ENCODE assay signal across 35 mouse cellular contexts in the genomic region with DNA sequence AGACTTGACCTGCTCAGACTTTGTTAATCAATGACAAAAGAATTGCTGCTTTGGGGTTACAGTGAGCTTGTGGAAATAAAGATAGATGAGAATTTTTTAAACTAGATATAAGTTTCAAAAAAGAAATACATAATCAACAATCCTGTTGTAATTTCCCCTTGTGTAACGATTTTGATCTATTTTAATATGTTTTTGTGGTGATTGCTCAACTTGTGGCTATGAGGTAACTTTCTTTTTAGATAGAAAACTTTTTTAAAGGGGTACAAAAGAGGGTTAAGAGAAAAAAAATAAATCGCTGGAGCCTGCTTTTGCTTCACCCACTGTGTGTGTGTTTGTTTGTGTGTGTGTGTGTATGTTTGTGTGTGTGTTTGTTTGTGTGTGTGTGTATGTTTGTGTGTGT. TPM values are rescaled to one million over a fixed set of nuclear protein-coding genes. Genes with fewer than 3 reads are reported as not detected.
DNase-seq lines count a peak whose midpoint lies in the region; ATAC-seq and TF ChIP-seq lines count a peak whose summit lies in the region.
"Had no signal": no experiment of that assay in that cellular context is flagged by ENCODE, and none has a peak within 500 bp of the region (broad histone marks: within the 10 kb centered on the region; RNA-seq: fewer than 3 reads in every experiment).

No protein-coding gene starts in this region.

- H3K27ac ChIP-seq in gastrocnemius, adult 2 months: peak overlapping the region; percentile 35; the same call in 1 of the 2 replicates
- peak overlapping the region; percentile 75 for H3K27ac ChIP-seq in lung, embryonic 14.5 days (ENCODE audit: low read depth)
- H3K27ac ChIP-seq in spleen, adult 2 months (ENCODE audit: insufficient read depth, low read length): peak overlapping the region; percentile 85; the same call in 1 of the 2 replicates
- H3K27ac ChIP-seq: embryonic facial prominence, embryonic 10.5 days; embryonic facial prominence, embryonic 15.5 days; forebrain, embryonic 12.5 days; kidney, embryonic 15.5 days; layer of hippocampus, adult 2 months had no signal

- H3K4me2 ChIP-seq in lung, embryonic 14.5 days: no peak overlapping the region
- H3K4me2 ChIP-seq: embryonic facial prominence, embryonic 15.5 days; forebrain, embryonic 12.5 days; heart, embryonic 11.5 days; kidney, embryonic 15.5 days had no signal

- H3K36me3 ChIP-seq in lung, embryonic 14.5 days (ENCODE audit: insufficient read depth): no peaks in the 10 kb centered on the region
- H3K36me3 ChIP-seq in spleen, adult 2 months (ENCODE audit: control insufficient read depth, insufficient read depth, low read length): peaks cover 3% of the 10 kb centered on the region; the same call in 1 of the 2 replicates
- H3K36me3 ChIP-seq: embryonic facial prominence, embryonic 10.5 days; embryonic facial prominence, embryonic 15.5 days; forebrain, embryonic 12.5 days; G1E; kidney, embryonic 15.5 days had no signal

- no peaks in the 10 kb centered on the region for H3K27me3 ChIP-seq in lung, embryonic 14.5 days (ENCODE audit: insufficient read depth, low read length)
- no peaks in the 10 kb centered on the region for H3K27me3 ChIP-seq in spleen, adult 2 months (ENCODE audit: control insufficient read depth, insufficient read depth, low read length)
- H3K27me3 ChIP-seq: embryonic facial prominence, embryonic 15.5 days; forebrain, embryonic 12.5 days; kidney, embryonic 15.5 days; megakaryocyte, embryonic 14.5 days had no signal

- no peak for DNase-seq in gastrocnemius, adult 2 months
- no peak for DNase-seq in gastrocnemius, postnatal 14 days
- no peak for DNase-seq in lung, embryonic 14.5 days
- no peak for DNase-seq in lung, postnatal 4 days
- DNase-seq in spleen, adult 2 months (ENCODE audit: low read depth in 1 of 2, low spot score in 2 of 2): no peak
- no peak for DNase-seq in spleen, adult 12 weeks (ENCODE audit: low spot score)
- no peak for DNase-seq in layer of hippocampus, postnatal 36 days
- DNase-seq: adrenal gland, postnatal 10 days; cerebellum, adult 2 months; cerebellum, postnatal 14 days; gastrocnemius, postnatal 25 days; kidney, adult 18-20 months; lung, adult 2 months; midbrain, embryonic 14.5 days; retina, postnatal 1 day; right cerebral cortex, postnatal 14 days; thymus, postnatal 14 days had no signal

- TF ChIP-seq CTCF in gastrocnemius, adult 2 months (IDR thresholded peaks at IDR 0.05): no peak
- TF ChIP-seq CTCF in lung, embryonic 14.5 days (IDR thresholded peaks at IDR 0.05; ENCODE audit: low read depth): no peak
- no peak for TF ChIP-seq CTCF in spleen, adult 2 months (IDR thresholded peaks at IDR 0.05; ENCODE audit: extremely low read depth, insufficient read depth, insufficient read length, insufficient replicate concordance)

- H3K9me3 ChIP-seq in lung, embryonic 14.5 days (ENCODE audit: low read depth, low read length): no peaks in the 10 kb centered on the region
- H3K9me3 ChIP-seq: embryonic facial prominence, embryonic 10.5 days; embryonic facial prominence, embryonic 15.5 days; forebrain, embryonic 12.5 days; kidney, embryonic 15.5 days; megakaryocyte, embryonic 14.5 days had no signal

- no peak for TF ChIP-seq POLR2A in spleen, adult 2 months (IDR thresholded peaks at IDR 0.05; ENCODE audit: low read depth, low read length)

- no peak for ATAC-seq in lung, embryonic 14.5 days (ENCODE audit: insufficient read depth)
- 0 out of 2 replicates have a peak, but pooled peaks have one; percentile 11 for ATAC-seq in megakaryocyte, adult 5-6 weeks (ENCODE audit: poor library complexity, severe bottlenecking)
- ATAC-seq: hindbrain, embryonic 16.5 days had no signal

- peaks cover 21% of the 10 kb centered on the region for H3K4me1 ChIP-seq in lung, embryonic 14.5 days (ENCODE audit: insufficient read depth)
- peaks cover 26% of the 10 kb centered on the region; the same call in 1 of the 2 replicates for H3K4me1 ChIP-seq in spleen, adult 2 months (ENCODE audit: control insufficient read depth, insufficient read depth, insufficient read length)
- H3K4me1 ChIP-seq: embryonic facial prominence, embryonic 15.5 days had no signal

- no peak overlapping the region for H3K9ac ChIP-seq in lung, embryonic 14.5 days
- H3K9ac ChIP-seq: embryonic facial prominence, embryonic 15.5 days; forebrain, embryonic 12.5 days; kidney, embryonic 15.5 days had no signal

- H3K4me3 ChIP-seq in gastrocnemius, adult 2 months: no peak overlapping the region
- no peak overlapping the region for H3K4me3 ChIP-seq in lung, embryonic 14.5 days (ENCODE audit: low read depth, low read length)
- H3K4me3 ChIP-seq in spleen, adult 2 months (ENCODE audit: extremely low read depth, insufficient read depth, insufficient read length): no peak overlapping the region
- H3K4me3 ChIP-seq: embryonic facial prominence, embryonic 10.5 days; embryonic facial prominence, embryonic 15.5 days; forebrain, embryonic 12.5 days; kidney, embryonic 15.5 days; layer of hippocampus, adult 2 months; megakaryocyte, embryonic 14.5 days had no signal

- WGBS in lung, embryonic 14.5 days: 61% methylated on average over 2 of the region's 2 CpGs
- 25% methylated on average over 2 of the region's 2 CpGs for WGBS in spleen, adult 2 months

- intact Hi-C loops in gastrocnemius, adult 2 months (cut with DNase I): loop anchor here (5.0 kb wide), 2 partner anchors 236 to 516 kb away; no protein-coding TSS in a partner anchor
- intact Hi-C loops in gastrocnemius, postnatal 14 days (cut with DNase I; ENCODE audit: low total_unique reads): loop anchor here (5.0 to 10.0 kb wide), 3 partner anchors 216 to 514 kb away; no protein-coding TSS in a partner anchor

RNA-seq across cellular contexts. Expression of gene Klrb1b, which starts 25.0 kb away (rescaled TPM):
- total RNA-seq in gastrocnemius, adult 2 months (2021): not detected
- total RNA-seq in gastrocnemius, postnatal 14 days (2021): not detected
- not detected in 2 replicates for polyA plus RNA-seq in lung, embryonic 14.5 days (2014; fragmentation: Nextera tagmentation; extraction: Ambion mirVana)
- 0.62 and 1.7 TPM in 2 replicates for polyA plus RNA-seq in spleen, adult 2 months (2012; rRNA removed)
- total RNA-seq in megakaryocyte, adult 5-6 weeks (2015): 4.5 and 11.2 TPM in 2 replicates
- 2.6 and 3.6 TPM in 2 replicates for total RNA-seq in megakaryocyte, adult 5-6 weeks (2017)
- not detected for total RNA-seq in layer of hippocampus, postnatal 36 days (2021)
- total RNA-seq: gastrocnemius, postnatal 25 days; layer of hippocampus, adult 2 months; layer of hippocampus, postnatal 14 days; left cerebral cortex, postnatal 36 days had no signal
- polyA plus RNA-seq: cerebellum, adult 2 months; embryonic facial prominence, embryonic 10.5 days; embryonic facial prominence, embryonic 15.5 days; forebrain, embryonic 12.5 days; G1E; heart, embryonic 11.5 days; hindbrain, embryonic 11.5 days; hindbrain, embryonic 16.5 days; neural tube, embryonic 14.5 days had no signal

RNA-seq across cellular contexts. Expression of gene Gm44511, which starts 25.0 kb away (rescaled TPM):
- not detected for total RNA-seq in gastrocnemius, adult 2 months (2021)
- total RNA-seq in gastrocnemius, postnatal 14 days (2021): not detected
- not detected in 2 replicates for polyA plus RNA-seq in lung, embryonic 14.5 days (2014; fragmentation: Nextera tagmentation; extraction: Ambion mirVana)
- 0.23 and 0.53 TPM in 2 replicates for polyA plus RNA-seq in spleen, adult 2 months (2012; rRNA removed)
- 2.7 TPM in 1 of 2 replicates, not detected in the other for total RNA-seq in megakaryocyte, adult 5-6 weeks (2015)
- total RNA-seq in megakaryocyte, adult 5-6 weeks (2017): 3.4 TPM in 1 of 2 replicates, not detected in the other
- not detected for total RNA-seq in layer of hippocampus, postnatal 36 days (2021)
- total RNA-seq: adrenal gland, postnatal 10 days; G1E; gastrocnemius, postnatal 25 days; heart, adult 18-20 months; heart, postnatal 14 days; layer of hippocampus, adult 2 months; layer of hippocampus, postnatal 14 days; left cerebral cortex, postnatal 36 days had no signal
- polyA plus RNA-seq: cerebellum, adult 2 months; embryonic facial prominence, embryonic 10.5 days; embryonic facial prominence, embryonic 15.5 days; forebrain, embryonic 12.5 days; G1E; heart, embryonic 11.5 days; hindbrain, embryonic 11.5 days; hindbrain, embryonic 16.5 days; kidney, embryonic 15.5 days; limb, embryonic 14.5 days; lung, adult 2 months; midbrain, embryonic 14.5 days; neural tube, embryonic 14.5 days had no signal

RNA-seq across cellular contexts. Expression of gene Clec2i, which starts 36.2 kb away (rescaled TPM):
- not detected for total RNA-seq in gastrocnemius, adult 2 months (2021)
- not detected for total RNA-seq in gastrocnemius, postnatal 14 days (2021)
- polyA plus RNA-seq in lung, embryonic 14.5 days (2014; fragmentation: Nextera tagmentation; extraction: Ambion mirVana): 0.14 and 0.15 TPM in 2 replicates
- 5.0 and 9.6 TPM in 2 replicates for polyA plus RNA-seq in spleen, adult 2 months (2012; rRNA removed)
- total RNA-seq in megakaryocyte, adult 5-6 weeks (2015): 34.3 and 38.5 TPM in 2 replicates
- total RNA-seq in megakaryocyte, adult 5-6 weeks (2017): 58.0 and 59.7 TPM in 2 replicates
- total RNA-seq in layer of hippocampus, postnatal 36 days (2021): not detected
- total RNA-seq: gastrocnemius, postnatal 25 days; layer of hippocampus, adult 2 months; left cerebral cortex, postnatal 36 days had no signal
- polyA plus RNA-seq: cerebellum, adult 2 months; embryonic facial prominence, embryonic 10.5 days; G1E; heart, embryonic 11.5 days; hindbrain, embryonic 11.5 days; hindbrain, embryonic 16.5 days; midbrain, embryonic 14.5 days; neural tube, embryonic 14.5 days; small intestine, adult 2 months had no signal

RNA-seq across cellular contexts. Expression of gene BC035044, which starts 39.8 kb away (rescaled TPM):
- total RNA-seq in gastrocnemius, adult 2 months (2021): not detected
- total RNA-seq in gastrocnemius, postnatal 14 days (2021): under 1 TPM in 1 of 2 experiments, not detected in 1; 0.13 TPM
- polyA plus RNA-seq in lung, embryonic 14.5 days (2014; fragmentation: Nextera tagmentation; extraction: Ambion mirVana): 1.2 TPM in 2 replicates
- polyA plus RNA-seq in spleen, adult 2 months (2012; rRNA removed): 16.3 and 22.9 TPM in 2 replicates
- 154 and 164 TPM in 2 replicates for total RNA-seq in megakaryocyte, adult 5-6 weeks (2015)
- 141 and 149 TPM in 2 replicates for total RNA-seq in megakaryocyte, adult 5-6 weeks (2017)
- 1 to 10 TPM; 2.1 to 2.2 TPM for total RNA-seq in layer of hippocampus, postnatal 36 days (2021)
- polyA plus RNA-seq: G1E had no signal

Comparison
In these comparisons a context has a peak if more than half of its experiments do, and no peak if none do; other contexts are left out.
1. H3K27ac ChIP-seq: peak in every context shown above with its lines; median percentile 85 in spleen, adult 2 months; 75 in lung, embryonic 14.5 days; 35 in gastrocnemius, adult 2 months.
2. RNA of gene Clec2i, which starts 36.2 kb away (total RNA-seq): 34.3 to 59.7 TPM in megakaryocyte, adult 5-6 weeks; not detected in layer of hippocampus, postnatal 36 days, not detected in gastrocnemius, adult 2 months and not detected in gastrocnemius, postnatal 14 days; every median in the first group is over 10 times any median in the second.